Mouse (Mus musculus) brain, embryonic 14.5 days (tissue): ENCODE results near the gene Hist1h4m.

Experiments used
- CTCF ChIP-seq: fragments of 200-500 bp; IDR thresholded peaks from 2 replicates; pipeline ENCODE4 v1.5.1; 2012; ENCODE audit warnings: inconsistent platforms, mild to moderate bottlenecking, moderate library complexity, borderline replicate concordance; ENCODE audit not compliant: insufficient read depth, insufficient read length; ENCODE audit errors: extremely low read depth
- POLR2A ChIP-seq: fragments of 200-500 bp; IDR thresholded peaks from 2 replicates; pipeline ENCODE4 v1.6.1; 2012; ENCODE audit warnings: mild to moderate bottlenecking, inconsistent platforms, borderline replicate concordance; ENCODE audit not compliant: poor library complexity, insufficient read depth, insufficient read length, severe bottlenecking; ENCODE audit errors: extremely low read depth

GRCm38 (mm10) chr13:21852215-21852945 is 40.8 kb downstream of the Hist1h4m start:
- no peak for TF ChIP-seq POLR2A
- TF ChIP-seq CTCF: no peak
